Mouse (Mus musculus) c-Kit-positive CD71-negative TER-119-negative erythroid progenitor cells, embryonic 14.5 days (primary cell): Measurements from ENCODE around the gene Cutc.
A peak's percentile ranks its signal among the peaks of the same experiment; 100 is the strongest.

Experiments used
- DNase-seq: peaks from one replicate; pipeline ENCODE4 v3.0.0-alpha.2; 2013; ENCODE audit warnings: low read depth

Cutc gene

DNA sequence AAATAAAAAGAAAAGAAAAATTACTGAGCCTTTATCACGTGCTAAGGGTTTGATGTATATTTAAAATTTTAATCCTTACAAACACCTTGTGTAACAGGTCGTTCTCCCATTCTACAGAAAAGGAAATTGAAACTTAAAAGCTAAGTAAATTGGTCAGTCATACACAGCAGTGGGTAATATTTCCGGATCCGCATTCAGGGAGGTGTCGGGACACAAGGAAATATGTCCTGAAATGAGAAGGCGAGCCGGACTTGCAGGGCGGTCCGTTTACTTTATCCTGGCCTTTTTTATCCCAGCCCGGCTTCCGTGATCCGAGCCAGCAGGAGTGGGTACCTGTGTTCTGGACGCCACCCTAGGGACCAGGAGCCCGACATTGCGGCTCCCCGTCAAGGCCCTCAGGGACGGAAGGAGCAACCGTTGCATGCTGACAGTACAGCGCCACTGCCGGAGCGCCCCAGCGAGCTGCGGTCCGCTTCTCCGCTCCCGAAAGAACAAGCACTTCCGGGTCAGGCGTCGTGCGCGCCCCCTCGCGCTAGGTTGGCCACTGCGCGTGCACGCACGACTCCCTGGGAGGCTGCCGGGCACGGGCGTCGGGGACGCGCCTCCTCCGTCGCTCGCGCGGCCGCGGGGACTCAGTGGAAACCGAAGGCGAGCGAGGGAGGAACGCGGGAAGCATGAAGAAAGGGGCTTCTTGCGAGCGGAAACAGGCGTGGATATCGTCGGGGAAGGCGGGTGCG, at the start of gene Cutc, which contains the start of gene Cox15:
Gene Cutc (plus strand): TSS at position 508 of the 737 bp plus-strand sequence.
Gene Cox15 (minus strand): TSS at position 512 of the 737 bp plus-strand sequence.
- DNase-seq, result peak; percentile 86

DNA sequence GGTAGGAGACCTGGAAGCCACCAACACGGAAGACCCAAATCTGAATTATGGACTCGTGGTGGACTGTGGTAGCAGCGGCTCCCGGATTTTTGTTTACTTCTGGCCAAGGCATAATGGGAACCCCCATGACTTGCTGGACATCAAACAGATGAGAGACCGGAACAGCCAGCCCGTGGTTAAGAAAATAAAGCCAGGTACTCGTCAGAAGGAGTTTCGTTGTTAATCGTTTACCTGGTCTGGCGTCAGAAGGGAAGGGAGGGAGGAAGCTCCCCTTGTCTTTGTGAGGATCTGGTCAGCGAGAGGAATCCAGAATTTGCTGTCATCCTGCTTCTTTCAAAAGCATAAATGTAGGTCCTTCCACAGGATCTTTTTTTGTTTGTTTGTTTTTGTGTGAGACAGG, 48.6 kb upstream of the Cutc start:
- DNase-seq, result no peak

DNA sequence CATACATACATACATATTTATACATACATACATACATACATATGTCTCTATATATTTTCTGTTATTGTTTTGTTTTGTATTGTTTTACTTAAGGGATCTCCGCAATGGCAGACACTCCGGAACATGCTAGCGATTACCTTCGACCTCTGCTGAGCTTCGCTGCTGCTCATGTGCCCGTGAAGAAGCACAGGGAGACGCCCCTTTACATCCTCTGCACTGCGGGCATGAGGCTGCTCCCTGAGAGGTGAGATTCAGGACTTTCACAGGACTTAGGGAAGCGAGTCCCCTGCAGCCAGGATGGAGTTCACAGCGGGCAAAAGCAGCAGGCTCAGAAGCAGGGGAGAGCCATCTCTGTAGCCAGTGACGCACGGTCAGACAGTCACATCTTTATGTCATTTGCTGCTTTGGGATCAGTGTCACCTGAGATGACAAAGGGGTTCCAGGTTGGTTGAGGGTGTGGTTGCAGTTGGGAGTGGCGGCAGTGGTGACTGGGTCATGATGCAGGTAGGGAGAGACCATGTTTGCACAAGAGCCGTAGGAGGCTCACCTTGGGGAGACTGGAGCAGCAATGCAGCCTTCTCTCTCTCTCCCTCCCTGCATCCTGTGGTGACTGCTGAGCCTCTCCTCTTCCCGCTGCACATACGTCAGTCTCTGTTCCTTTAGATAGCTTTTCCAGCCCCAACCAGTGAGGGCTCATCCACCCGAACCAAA, 47.9 kb upstream of the Cutc start:
- no peak for DNase-seq

DNA sequence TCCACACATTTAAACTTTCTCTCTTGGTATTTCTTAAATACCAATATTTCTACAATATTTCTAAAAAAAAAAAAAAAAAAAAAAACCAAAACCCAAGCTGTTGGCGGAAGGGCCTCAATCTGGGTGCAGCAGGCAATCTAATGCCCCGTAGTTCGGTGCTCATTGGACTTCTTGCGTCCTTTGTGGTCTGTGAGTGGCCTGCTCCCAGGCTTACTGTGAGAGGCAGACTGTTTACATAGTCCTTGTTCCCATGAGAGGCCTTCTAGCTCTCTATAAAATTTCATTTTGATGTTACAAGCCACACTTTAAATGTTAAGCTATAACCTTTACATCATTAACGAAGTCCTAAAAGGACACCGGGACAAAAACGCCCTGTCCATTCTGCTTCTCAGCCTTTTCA, 44.6 kb upstream of the Cutc start:
- no peak for DNase-seq

DNA sequence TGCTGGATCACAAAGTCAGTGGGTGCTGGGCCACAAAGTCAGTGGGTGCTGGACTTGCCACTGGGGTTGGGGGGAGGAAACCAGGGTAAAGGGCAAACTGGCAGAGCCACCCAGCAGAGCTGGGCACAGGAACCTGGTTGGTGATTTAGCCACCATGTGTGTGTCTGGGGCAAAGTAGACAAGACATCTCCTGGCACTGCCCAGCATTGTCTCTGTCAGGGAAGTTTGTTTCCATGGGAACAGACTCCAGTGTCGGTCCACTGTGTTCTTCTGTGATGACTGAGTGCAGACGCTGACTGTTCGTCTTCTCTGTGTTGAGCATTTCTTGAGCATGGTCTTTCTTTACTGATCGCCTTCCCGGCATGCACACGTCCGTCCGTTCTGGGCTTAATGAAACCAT, 43.5 kb upstream of the Cutc start:
- no peak for DNase-seq

DNA sequence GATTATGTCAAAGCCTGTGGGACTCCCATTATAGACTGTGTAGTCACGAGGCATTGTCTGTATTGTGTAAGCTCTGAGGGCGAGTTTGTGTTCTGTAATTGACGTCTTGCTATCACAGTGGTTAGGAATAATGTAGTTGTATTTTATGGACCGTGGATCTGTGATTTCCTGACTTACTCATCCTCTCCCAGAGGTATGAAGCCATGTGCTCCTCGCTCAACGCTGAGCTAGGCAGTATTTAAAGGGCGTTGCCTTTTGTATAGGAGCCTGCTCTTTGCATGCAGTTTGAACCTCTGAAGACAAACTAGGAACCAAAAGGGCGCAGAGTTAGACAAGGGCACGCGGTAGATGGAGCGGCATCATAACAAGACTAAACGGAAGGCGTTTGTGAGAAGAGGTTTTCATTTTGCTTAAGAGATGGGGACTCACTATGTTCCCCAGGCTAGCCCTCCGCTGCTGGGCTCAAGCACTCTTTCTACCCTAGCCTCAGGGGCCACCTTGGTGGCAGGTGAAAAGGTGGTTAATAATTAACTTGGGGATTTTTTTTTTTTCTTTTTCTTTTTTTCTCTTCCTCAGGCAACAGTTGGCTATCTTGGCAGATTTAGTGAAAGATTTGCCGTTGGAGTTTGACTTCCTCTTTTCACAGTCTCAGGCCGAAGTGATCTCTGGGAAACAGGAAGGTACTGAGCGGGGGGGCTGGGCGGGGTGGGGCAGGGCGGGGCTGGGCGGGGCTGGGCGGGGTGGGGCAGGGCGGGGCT, 41.5 kb upstream of the Cutc start:
- no peak for DNase-seq

DNA sequence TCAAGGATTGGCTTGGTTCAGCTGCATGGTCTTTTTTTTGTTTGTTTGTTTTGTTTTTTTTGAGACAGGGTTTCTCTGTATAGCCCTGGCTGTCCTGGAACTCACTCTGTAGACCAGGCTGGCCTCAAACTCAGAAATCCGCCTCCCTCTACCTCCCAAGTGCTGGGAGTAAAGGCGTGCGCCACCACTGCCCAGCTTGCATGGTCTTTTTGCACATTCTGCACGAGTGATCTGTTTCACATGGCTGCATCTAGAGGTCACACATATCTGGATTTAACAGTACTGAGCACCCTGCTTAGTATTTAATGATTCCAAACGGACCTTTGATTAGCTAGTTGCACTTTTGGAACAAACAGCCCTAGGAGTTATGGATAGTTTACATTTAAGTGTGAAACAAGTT, 40.8 kb upstream of the Cutc start:
- no peak for DNase-seq

DNA sequence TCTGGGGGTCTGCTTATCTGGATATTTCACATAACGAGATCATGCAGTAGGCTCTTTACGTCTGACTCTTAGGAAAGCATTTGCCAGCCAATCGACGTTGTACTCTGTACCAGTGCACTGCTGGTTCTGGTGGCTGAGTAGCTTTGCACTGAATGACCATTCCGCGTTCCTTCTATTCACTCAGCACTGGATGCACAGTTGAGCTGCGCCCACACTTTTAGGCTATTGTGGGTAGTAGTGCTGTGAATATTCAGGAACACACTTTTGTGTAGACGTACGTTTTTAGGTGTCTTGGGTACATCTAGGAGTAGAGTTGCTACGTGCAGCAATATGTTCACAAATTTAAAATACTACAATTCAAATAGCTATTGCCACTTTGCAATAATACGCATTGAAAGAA, 32.7 kb upstream of the Cutc start:
- DNase-seq, result no peak

DNA sequence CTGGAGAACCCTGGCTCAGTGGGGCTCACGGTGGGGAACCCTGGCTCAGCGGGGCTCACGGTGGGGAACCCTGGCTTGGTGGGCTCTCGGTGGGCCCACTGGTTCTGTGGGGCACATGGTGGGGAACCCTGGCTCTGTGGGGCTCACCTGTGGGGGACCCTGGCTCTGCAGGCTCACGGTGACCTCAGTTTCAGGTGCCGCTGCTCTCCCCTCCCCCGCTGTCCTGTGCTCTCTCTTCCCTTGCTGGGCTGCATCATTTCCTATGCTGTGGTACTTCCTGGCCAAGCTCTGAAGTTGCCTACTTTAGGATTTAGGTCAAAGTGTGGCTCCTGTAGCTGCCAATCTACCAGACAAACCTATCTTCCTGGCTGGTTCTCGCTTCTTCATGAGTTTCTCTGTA, 29.9 kb upstream of the Cutc start:
- DNase-seq, result no peak

DNA sequence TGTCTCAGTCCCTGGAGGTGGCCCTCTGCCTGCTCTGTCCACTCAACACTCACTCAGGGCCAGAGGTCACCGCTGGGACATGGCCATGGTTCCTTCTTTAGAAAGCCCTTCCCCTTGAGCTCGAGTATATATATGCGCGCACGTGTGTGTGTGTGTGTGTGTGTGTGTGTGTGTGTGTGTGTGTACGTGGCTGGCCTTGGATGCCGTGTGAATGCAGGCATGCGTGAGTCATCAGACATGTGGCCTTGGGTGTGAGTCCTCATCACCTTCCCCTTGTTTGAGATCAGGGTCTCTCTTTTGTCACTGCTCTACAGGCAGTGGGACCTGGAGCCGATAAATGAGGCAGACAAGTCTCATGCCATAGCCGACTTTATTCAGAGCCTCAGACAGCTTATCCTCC, 29.3 kb upstream of the Cutc start:
- no peak for DNase-seq

DNA sequence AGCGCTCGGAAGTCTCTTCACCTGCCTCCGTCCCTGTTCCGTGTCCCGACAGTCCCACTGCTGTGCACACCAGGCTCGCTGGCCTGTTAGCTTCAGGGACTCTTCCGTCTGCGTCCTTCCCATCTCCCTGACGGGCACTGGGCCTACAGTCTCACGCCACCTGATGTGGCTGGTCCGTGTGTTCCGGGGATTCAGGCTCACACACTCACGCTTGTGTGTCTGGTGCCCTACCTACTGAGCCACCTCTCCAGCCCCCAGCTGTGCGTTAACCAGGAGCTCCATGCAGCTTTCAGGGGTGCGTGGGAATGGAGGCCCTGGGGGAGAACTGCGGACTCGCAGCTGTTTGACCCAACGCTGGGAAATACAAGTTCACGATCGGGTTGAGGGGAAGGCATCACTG, 28.6 kb upstream of the Cutc start:
- no peak for DNase-seq

DNA sequence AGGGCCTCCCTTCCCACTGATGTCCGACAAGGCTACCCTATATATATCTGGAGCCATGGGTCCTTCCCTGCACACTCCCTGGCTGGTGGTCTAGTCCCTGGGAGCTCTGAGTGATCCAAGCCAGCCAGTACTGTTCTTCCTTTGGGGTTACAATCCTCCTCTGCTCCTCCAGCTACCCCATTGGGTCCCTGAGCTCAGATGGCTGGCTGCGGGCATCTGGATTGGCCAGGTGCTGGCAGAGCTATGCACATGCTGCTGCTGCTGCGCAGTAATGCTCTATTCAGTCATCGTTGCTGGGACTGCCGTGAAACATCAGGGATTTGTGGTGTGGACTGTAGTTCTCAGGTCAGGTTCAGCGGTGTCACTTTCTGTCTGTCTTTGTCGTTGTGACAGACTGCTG, 28.0 kb upstream of the Cutc start:
- no peak for DNase-seq

DNA sequence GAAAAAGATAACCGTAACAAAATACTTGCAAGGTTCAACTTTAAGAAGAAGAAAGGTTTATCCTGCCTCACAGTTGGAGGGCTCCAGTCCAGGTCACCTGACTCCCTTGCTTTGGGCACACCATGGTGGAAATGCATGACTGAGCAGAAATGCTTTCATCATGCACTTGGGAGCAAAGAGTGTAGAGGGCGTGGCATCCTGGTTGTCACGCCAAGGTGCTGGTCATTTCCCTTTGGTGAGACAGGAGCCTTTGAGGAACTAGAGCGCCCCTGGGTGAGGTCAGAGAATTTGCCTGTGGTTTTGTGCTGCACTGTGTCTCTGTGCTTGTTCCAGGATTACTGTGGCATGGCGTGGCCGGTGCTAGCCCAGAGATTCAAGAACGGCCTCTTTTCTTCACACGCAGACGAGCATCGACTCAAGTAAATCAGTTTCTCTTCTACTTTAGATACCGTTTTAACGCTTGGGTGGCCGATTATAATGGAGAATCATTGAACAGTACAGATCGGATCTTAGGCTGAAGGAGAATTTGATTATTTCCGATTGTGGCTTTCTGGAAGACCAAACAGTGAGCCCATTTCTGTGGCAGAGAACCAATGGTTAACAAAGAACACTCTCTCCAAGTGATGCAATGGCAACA, 26.2 kb upstream of the Cutc start:
- DNase-seq, result peak; percentile 25

DNA sequence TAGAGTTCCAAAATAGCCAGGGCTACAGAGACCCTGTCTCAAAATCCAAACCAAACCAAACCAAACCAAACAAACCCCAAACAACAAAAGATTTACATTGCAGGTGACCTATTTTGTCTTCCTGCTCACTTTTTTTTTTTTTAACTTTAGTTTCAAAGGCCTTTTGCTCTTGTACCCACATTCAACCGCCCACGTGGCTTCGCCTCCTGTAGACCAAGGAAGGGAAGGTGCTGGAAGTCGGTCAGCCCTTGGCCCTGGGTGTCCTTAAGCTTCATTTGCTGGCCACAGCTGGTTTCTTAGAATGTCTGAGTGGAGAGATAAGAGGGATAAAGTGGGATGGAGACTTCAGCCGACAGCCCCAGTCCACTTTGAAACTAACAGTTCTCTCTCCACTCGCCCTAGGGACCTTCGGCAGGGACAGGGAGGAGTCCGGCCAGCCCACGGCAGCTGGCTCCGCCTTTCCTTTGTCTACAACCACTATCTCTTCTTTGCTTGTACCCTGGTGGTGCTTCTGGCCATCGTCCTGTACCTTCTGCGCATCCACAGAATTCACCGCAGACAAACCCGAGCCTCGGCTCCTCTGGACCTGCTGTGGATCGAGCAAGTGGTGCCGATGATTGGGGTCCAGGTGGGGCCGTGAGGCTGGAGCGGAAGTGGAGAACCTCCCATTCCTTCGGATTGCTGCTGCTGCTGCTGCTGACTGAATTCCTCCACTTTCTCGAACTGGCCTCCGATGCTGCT, 23.3 kb upstream of the Cutc start:
- DNase-seq, result no peak

DNA sequence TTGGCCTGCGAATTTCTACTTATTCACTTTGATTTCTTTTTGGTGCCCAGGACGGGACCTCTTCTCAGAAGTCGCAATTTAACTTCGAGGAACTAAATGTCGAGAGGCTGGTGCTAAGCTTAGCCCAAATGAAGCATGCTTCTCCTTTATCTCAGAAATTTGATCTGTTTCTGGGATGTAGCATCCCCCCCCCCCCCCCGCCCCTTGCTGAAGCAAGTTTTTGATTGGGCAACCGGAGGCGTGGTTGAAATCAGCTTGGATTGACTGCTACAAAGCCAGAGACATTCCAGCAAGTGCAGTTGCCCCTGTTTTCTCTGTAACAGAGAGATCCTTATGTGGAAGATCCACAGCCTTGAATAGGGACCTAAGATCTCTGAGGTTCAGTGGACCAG, 22.8 kb upstream of the Cutc start:
- DNase-seq, result no peak

DNA sequence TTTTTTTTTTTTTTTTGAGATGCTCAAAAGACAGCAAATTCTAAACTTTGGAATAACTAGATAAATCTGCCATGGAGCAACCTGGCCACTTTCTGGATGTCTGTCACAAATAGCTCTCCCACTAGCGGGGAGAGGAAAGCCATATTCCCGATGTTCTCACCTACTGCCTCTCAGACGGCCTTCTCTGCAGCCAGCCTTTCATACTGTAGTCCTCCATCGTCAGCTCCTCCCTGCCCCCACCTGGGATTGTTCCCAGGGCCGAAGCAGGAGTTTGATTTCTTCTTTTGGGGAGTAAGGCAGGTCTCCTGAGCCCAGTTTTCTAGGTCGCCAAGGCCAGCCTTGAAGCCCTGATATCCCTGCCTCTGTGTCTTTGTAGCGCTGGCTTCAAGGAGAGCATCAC, 21.6 kb upstream of the Cutc start:
- DNase-seq, result no peak

DNA sequence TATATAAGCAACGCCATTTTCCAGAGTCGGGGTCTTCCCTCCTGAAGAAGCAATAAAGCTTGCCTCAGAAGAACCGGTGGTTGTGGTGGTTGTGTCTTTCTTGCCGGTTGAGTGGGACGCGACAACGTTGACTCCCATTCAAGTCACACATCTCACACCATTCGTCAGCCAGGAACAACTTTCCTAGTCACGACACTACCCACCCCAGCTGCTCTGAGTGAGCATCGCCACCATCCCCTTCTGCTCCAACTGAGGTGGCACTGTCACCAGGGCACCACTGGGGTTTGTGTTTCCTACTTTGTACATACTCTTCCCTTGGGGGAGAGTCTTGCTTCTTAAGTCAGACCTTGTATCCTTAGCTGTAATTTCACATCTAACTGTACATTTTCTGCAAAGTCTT, 14.4 kb upstream of the Cutc start:
- no peak for DNase-seq

DNA sequence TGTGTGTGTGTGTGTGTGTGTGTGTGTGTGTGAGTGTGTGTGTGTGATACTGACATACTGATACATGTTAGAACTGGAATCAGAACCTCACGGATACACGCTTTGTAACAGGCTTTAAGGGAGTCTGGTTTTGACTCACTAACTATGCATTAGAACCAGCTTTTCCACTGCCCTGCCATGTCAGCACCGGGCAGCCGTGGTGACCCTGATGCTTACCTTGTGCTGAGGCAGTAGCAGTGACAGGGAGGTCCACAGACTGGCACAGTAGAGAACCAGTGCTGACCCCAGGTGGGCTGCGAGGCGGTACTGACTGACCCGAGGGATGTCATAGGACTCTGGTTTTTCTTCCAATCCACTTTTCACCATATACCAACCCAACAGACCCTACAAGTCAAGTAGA, 9.4 kb upstream of the Cutc start:
- no peak for DNase-seq

DNA sequence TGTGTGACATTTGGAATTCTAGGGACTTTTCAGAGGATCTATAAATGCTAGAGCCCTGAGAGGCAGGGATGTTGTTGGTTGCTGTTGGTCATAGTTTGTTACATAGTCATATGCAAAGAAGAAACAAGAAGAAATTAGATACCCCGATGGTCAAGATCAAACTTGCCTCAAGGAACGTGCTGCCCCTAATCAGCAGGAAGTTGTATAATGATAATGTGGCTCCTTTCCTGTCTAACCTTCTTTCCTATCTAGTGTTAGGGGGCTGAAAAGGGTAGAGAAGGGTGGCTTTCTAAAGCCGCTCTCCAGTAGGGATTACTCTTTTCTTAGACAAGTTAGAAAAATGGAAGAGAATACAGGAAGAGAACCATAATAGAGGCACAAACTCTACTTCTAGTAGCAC, 7.1 kb upstream of the Cutc start:
- DNase-seq, result no peak

DNA sequence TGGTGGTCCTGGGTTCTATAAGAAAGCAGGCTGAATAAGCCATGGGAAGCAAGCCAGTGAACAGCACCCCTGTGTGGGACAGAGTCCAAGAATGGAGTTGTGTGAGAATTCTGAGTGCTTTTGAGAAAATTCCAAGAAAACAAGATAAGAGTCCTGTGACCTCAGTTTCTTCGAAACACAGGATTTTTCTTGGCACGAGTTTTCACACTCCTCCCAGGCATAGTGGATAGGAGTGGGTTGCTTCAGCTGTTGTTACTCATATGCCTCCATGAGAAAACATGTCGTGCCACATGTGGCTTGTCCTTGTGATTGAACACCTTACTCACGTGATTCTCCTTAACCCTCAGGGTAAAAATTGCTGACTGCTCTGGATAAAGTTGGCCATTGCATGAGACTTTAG, 4.9 kb upstream of the Cutc start:
- DNase-seq, result no peak

DNA sequence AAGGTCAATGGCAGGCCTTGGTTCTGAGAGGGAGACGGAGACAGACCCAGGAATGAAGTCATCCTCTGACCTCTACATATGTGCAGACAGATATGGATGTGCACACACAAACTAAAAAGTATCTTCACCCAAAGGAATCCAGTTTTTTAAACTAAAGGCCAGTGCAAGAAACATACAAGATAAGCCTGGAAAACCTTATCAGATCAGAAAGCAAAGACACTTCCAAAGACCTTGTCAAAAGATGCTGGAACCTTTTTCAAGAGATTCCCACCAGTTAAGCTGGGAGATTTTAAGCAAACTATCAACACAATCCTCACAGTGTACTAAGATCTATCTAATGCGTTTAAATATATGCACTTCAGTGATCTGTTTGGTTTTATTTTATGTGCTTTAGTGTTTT, 2.8 kb upstream of the Cutc start:
- DNase-seq, result no peak
